Mouse (Mus musculus) ES-Bruce4 (cell line): ENCODE measurements around the gene Setd1b. TPM values are rescaled to one million over a fixed set of nuclear protein-coding genes. Genes with fewer than 3 reads are reported as not detected.

Experiments
- H3K27ac ChIP-seq: 2 replicates; pipeline ENCODE4 v1.5.1; 2012; ENCODE audit warnings: low read length, inconsistent platforms; ENCODE audit not compliant: insufficient read depth
- H3K27me3 ChIP-seq: 2 replicates; pipeline ENCODE4 v1.6.1; 2012; ENCODE audit warnings: mild to moderate bottlenecking, low read length, inconsistent platforms; ENCODE audit not compliant: control insufficient read depth, poor library complexity, insufficient read depth, severe bottlenecking
- H3K36me3 ChIP-seq: 2 replicates; pipeline ENCODE4 v1.6.1; 2012; ENCODE audit warnings: inconsistent platforms, mild to moderate bottlenecking, low read length, moderate library complexity; ENCODE audit not compliant: control insufficient read depth, poor library complexity, insufficient read depth, severe bottlenecking
- H3K4me1 ChIP-seq: one replicate; pipeline ENCODE4 v1.8.1; 2011; ENCODE audit warnings: low read length; ENCODE audit not compliant: control insufficient read depth, insufficient read depth
- H3K4me3 ChIP-seq: 2 replicates; pipeline ENCODE4 v1.5.1; 2011; ENCODE audit warnings: low read depth, mild to moderate bottlenecking, low read length
- H3K9ac ChIP-seq: 2 replicates; pipeline ENCODE4 v1.6.1; 2012; ENCODE audit warnings: low read depth, mild to moderate bottlenecking, inconsistent platforms; ENCODE audit not compliant: poor library complexity, severe bottlenecking
- H3K9me3 ChIP-seq: replicated peaks from 2 replicates; pipeline ENCODE4 v1.6.1; 2012; ENCODE audit warnings: mild to moderate bottlenecking, low read length, inconsistent platforms; ENCODE audit not compliant: control insufficient read depth, poor library complexity, insufficient read depth, severe bottlenecking
- CTCF ChIP-seq: IDR thresholded peaks from one replicate; pipeline ENCODE4 v1.8.1; 2011; ENCODE audit warnings: low read depth, low read length
- EP300 ChIP-seq: IDR thresholded peaks from 2 replicates; pipeline ENCODE4 v1.6.1; 2011; ENCODE audit warnings: low read depth, low read length; ENCODE audit not compliant: insufficient read depth
- POLR2A ChIP-seq: IDR thresholded peaks from one replicate; pipeline ENCODE4 v1.8.1; 2011; ENCODE audit warnings: low read length; ENCODE audit not compliant: insufficient read depth
- polyA plus RNA-seq: library from polyadenylated mRNA; stranded (reverse); fragments of >200 nt; gene quantifications from 2 replicates; pipeline ENCODE4 v1.2.4, GENCODE M21; 2011; ENCODE audit warnings: low read depth; ENCODE audit not compliant: missing spikeins, insufficient read depth, insufficient read length

The Setd1b gene
- polyA plus RNA-seq, 1 experiment: 8.6 TPM

- Histone ChIP-seq H3K9me3 (no peaks in the 10 kb centered on the region), H3K36me3 (no peaks in the 10 kb centered on the region), H3K27ac (no peak overlapping the region), H3K4me3 (no peak overlapping the region), H3K9ac (no peak overlapping the region), H3K4me1 (no peaks in the 10 kb centered on the region), H3K27me3 (no peaks in the 10 kb centered on the region)
- TF ChIP-seq EP300: no peak
- TF ChIP-seq POLR2A: no peak
- no peak for TF ChIP-seq CTCF
Measured at GRCm38 (mm10) chr5:123102376-123102775, 39.6 kb upstream of the Setd1b start.

GRCm38 (mm10) chr5:123103556-123103955, 38.4 kb upstream of the Setd1b start:
- Histone ChIP-seq H3K4me3 (no peak overlapping the region), H3K27me3 (no peaks in the 10 kb centered on the region), H3K36me3 (no peaks in the 10 kb centered on the region), H3K9me3 (no peaks in the 10 kb centered on the region), H3K4me1 (no peaks in the 10 kb centered on the region), H3K9ac (no peak overlapping the region), H3K27ac (no peak overlapping the region)
- TF ChIP-seq EP300: no peak
- TF ChIP-seq CTCF: no peak
- TF ChIP-seq POLR2A: no peak

GRCm38 (mm10) chr5:123104769-123105168, 37.2 kb upstream of the Setd1b start:
- Histone ChIP-seq H3K27me3 (no peaks in the 10 kb centered on the region), H3K9me3 (no peaks in the 10 kb centered on the region), H3K36me3 (no peaks in the 10 kb centered on the region), H3K27ac (no peak overlapping the region), H3K4me3 (no peak overlapping the region), H3K4me1 (no peaks in the 10 kb centered on the region), H3K9ac (no peak overlapping the region)
- TF ChIP-seq POLR2A (no peak), CTCF (no peak), EP300 (no peak)

- TF ChIP-seq CTCF: no peak
- no peak for TF ChIP-seq EP300
- TF ChIP-seq POLR2A: no peak
- Histone ChIP-seq H3K9me3 (no peaks in the 10 kb centered on the region), H3K4me1 (no peaks in the 10 kb centered on the region), H3K36me3 (no peaks in the 10 kb centered on the region), H3K4me3 (no peak overlapping the region), H3K9ac (no peak overlapping the region), H3K27ac (no peak overlapping the region), H3K27me3 (no peaks in the 10 kb centered on the region)
Measured at GRCm38 (mm10) chr5:123109452-123110203, 32.4 kb upstream of the Setd1b start.

GRCm38 (mm10) chr5:123110296-123110721, 31.7 kb upstream of the Setd1b start:
- TF ChIP-seq EP300 (no peak), CTCF (no peak), POLR2A (no peak)
- H3K36me3 ChIP-seq: no peaks in the 10 kb centered on the region
- H3K9me3 ChIP-seq: no peaks in the 10 kb centered on the region
- H3K9ac ChIP-seq: no peak overlapping the region
- no peaks in the 10 kb centered on the region for H3K4me1 ChIP-seq
- H3K4me3 ChIP-seq: no peak overlapping the region
- H3K27ac ChIP-seq: no peak overlapping the region
- H3K27me3 ChIP-seq: no peaks in the 10 kb centered on the region

- H3K36me3 ChIP-seq: no peaks in the 10 kb centered on the region
- no peak overlapping the region for H3K4me3 ChIP-seq
- no peak overlapping the region for H3K27ac ChIP-seq
- no peaks in the 10 kb centered on the region for H3K4me1 ChIP-seq
- TF ChIP-seq EP300 (no peak), POLR2A (no peak), CTCF (no peak)
- no peaks in the 10 kb centered on the region for H3K9me3 ChIP-seq
- no peaks in the 10 kb centered on the region for H3K27me3 ChIP-seq
- no peak overlapping the region for H3K9ac ChIP-seq
Measured at GRCm38 (mm10) chr5:123114109-123114508, 27.9 kb upstream of the Setd1b start.
